Mouse (Mus musculus): ENCODE measurements at regions not wholly inside any gene's neighbourhood (a gene's known extent, or its start where the extent isn't known, plus 50 kb on each side); places are given as distances from the start of the nearest gene placed in this dataset.
"Not testable (repeated sequence)": the region's sequence is repeated elsewhere in the genome, so short reads cannot be mapped to it uniquely, and the experiment has no call there.

DNA sequence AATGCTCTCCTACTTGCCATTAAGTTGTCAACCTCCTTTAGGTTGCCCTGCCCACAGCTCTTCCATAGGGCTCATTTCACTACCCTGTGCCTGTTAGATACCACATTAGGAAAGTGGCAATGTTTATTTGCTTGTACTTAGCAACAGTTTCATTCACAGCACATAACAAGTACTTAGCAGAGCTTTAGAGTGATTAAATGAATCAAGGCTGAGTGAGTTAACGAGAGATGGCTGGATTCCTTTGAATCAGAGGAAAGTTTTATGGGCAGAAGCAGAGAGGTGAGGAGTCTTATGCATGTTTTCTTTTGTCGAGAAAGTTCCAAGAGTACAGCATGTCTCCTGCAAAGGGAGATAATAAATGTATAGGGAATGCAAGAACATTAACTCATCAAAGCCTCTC, 60.5 kb downstream of the Ptgs2 start:
- DNase-seq = no peak

DNA sequence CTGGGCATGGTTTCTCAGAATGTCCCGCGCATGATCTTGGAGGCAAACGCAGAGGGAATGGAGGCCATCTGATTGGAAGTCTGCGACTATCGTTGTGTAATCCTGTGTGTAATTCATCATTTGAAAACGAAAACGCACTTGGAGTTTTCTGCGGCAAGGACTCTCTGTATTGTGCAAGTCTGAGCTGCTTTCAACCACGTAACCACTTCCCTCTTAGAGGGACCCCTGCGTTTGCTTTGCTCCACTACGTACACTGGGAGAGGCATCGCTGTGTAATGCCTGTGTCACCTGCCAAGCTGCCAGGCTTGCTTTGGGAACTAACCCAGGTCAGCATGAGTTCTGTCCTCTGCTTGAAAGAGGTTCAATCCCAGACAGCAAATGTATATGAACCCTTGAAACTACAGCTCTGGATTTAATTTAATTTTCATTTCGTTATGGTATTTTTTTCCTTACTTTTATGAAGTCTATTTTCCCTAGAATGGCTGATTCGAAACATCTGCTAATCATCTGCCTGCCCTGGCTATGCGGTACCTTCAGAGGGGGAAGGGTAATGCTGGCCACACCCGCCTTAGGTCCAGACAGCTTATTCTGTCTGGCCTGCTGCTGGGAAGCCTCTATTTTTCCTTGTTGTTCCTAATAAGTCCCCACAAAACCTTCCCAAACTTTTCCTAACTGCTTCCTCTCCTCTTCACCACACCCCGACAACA, 65.2 kb downstream of the Ptgs2 start:
- peak; percentile 68 for DNase-seq

DNA sequence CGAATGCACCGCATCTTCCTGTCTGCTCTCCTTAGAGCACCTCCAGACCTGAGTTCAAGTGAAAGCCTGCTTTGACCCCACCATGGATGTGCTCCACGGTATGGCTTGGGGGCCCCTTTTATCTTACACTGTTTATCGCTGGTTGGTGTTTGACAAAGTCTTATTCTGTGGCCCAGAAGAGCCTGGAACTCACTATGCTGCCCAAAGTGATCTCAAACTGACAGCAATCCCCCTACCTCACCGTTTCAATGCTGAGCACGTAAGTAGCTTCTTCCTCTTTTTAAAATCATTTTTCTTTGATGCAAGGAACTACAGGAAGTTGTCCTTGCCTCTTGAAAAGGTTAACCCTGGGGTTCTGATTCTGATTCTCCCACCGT, 65.8 kb downstream of the Ptgs2 start:
- DNase-seq = no peak

DNA sequence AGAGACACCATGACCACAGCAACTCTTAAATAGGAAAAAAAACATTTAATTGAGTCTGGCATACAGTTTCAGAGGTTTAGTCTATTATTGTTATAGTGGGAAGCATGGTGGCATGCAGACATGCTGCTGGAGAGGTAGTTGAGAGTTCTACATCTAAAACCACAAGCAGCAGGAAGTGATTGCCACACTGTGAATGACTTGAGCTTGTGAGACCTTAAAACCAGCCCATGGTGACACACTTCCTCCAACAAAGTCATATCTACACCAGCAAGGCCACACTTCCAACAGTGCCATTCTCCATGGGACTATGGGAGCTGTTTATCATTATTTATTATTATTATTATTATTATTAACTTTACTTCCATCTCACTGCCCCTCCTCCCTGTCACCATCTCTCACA, 67.3 kb downstream of the Ptgs2 start:
- DNase-seq = peak; percentile 30

DNA sequence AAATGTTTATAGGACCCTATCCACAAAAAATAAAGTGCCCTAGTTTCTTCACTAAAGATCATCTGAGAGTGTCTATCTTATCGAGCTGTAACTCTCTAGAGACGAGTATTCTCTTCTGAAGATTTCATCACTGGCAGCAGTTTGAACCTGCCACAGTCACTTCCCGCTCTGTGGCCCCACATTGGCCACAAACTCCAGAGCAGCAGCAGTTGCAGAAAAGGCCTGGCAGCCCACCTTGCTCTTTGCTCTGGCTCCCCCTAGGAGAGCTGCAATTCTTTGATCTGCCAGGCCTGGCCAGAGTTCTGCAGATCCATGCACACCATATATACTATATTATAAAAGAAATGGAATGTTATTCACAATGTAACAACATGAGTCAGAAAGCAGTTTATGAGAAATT, 74.4 kb downstream of the Ptgs2 start:
- no peak for DNase-seq

DNA sequence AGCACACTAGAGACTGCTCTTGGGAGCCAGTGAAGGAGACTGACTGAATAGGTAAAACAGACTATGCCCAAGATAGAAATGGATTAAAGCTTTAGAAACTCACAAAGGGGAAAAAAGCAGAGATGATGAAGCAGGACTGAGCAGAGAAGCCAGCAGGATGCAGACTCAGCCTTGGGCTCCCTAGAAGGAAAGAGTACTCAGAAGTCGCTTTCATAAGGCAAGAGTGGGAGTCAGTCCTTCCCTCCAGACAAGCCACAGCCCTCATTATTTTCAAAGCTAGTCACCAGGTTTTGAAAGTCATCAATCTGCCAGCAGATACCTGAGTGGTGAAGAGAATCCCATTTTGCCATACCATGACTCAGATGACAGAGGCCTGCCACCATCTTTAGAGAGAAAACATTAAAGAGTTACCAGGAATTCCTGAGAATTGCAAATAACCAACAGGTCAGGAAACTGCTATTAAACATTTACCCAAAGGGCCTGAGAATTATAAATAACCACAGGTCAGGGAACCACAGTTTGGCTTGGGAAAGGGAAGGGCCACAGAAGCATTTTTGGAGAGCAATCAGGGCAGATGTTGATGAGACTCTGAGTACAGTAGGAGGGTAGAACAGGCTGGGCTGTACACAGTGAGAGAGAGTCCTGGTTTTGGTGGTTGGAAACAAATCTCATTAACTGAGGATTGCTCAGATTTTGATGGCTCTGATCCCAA, 77.4 kb downstream of the Ptgs2 start:
- peak; percentile 7 for DNase-seq

DNA sequence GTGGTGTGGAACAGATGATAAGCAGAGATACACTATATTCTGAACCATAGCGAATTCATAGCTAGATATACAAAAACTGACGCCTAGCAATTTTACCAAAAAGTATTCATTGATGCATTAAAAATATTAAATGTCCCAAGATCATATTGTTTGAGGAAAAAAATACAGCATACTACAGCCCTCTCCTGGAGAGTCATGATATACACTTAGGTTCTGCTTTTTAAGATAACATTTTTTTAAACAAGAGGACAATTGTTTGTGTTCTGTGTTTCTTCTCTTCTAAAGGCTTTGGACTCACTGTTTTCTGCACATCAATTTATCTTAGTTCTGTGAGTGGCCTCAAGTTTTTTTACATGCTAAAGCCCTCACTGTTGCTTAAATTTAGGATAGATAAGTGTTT, 102.2 kb downstream of the Ptgs2 start:
- no peak for DNase-seq

DNA sequence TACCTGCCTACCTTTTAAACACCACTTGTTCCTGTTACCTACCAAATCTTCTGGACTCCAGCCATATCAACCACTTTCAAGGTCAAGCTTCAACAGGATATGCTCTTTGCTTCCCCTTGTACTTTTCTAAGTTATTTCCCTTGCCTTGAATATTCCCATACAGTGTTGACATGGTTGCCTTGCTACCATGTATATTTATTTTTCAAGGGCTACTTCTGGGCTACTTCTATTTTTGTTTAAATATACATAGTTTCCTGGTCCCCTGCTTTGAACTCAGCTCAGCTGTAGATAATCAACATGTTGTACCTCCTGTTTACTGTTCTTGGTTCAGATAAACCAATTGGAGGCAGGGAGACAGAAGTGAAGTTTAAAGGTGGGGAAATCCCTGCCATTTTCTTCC, 106.8 kb upstream of the Pdc start:
- DNase-seq = peak; percentile 54

DNA sequence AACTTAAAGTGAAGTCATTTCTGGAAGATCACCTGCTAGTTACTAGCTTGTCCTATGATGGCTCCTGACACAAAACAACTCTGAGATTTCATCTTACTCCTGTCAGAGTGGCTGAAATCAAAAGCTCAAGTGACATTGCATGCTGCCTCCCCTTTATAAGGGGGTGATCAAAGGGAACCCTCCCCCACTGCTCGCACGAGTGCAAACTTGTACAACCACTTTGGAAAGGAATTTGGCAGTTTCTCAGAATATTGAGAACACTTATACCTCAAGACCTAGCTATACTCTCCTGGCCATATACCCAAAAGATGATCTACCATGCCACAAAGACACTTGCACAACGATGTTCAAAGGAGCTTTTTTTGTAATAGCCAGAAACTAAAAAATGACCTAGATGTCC, 102.5 kb upstream of the Pdc start:
- no peak for DNase-seq

DNA sequence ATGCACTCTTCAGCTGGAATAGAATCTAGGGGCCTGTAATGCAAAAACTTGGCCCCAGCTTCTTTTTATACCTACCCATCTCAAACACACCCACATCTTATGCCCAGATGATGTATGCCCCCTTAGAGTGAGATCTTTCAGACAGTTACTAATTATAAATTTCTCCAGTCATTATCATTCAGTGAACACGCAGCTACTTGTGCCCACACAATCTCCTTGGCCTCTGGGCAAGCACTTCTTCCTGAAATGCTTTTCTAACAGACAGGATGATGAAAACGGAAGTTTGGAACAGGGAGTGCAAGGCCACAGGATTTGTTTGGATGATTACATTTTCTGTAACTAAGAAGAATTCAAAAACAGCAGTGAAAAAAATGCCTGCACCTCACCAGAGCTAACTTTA, 100.4 kb upstream of the Pdc start:
- no peak for DNase-seq

DNA sequence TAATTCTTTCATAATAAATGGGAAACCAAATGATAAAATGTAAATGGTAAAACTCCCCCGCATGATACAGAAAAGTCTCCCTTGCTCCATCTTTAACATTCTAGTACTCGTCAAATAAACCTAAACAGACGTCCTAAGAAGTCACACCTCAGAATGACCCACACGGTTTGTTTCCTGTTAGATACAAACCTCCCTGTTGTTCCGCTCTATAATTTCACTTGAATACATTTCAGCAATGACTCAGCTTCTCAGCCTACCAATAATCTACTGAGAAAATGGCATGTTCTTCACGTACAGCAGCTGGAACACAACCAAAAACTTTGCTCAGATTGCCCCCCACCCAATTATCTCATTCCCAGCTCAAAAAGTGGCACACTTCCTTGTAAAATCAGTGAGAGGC, 93.7 kb upstream of the Pdc start:
- no peak for DNase-seq

DNA sequence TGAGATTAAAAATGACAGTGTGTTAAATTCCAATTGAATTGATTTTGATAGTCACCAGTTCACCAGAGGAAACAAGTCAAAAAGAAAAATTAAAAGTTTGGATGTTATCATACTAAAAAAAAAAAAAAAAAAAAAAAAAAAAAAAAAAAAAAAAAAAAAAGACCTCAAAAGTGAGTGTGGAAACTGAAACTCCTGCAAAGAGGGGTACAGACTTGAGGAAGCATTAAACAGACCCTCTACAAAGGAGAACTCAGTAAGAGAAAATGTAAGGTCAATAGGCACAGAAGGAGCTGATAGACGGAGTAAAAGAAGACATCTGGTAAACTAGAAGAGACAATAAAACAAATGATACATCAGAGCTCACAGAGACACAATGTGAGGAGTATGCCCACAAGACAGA, 79.7 kb upstream of the Pdc start:
- DNase-seq = not testable (repeated sequence)

DNA sequence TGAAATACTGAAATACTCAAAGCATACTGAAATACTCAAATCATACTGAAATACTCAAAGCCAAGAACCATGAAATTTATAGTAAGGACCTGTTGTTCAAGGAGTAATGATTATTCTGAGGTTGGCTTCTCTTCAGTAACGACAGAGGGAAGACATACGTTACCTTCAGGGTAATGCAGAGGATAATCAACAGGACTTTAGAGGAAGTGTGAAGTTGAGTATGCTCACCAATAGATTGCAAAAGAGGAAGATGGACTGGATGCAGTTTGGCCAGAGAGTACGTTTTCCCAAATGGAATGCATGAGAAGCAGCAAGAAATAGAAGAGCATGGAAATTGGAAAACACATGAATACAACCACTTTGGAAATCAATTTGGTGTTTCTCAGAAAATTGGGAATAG, 79.1 kb upstream of the Pdc start:
- DNase-seq = no peak

DNA sequence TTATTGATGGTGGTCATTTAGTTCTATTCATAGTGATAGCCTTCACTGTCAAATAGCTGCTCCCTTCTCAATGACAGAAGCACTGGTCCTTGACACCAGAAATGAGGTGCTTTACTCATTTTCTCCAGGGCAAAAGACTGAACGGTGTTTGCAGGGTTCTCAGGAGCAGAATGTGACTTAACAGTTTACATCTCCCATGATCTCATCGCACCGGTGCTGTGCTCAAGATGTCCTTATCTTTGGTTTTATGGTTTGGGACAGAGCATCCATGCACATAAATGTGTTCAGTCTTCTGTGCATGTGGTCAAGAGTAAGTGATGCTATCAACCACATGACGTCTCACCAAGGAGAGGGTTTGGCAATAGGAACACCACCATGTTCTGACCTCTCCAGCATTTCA, 78.1 kb upstream of the Pdc start:
- no peak for DNase-seq

DNA sequence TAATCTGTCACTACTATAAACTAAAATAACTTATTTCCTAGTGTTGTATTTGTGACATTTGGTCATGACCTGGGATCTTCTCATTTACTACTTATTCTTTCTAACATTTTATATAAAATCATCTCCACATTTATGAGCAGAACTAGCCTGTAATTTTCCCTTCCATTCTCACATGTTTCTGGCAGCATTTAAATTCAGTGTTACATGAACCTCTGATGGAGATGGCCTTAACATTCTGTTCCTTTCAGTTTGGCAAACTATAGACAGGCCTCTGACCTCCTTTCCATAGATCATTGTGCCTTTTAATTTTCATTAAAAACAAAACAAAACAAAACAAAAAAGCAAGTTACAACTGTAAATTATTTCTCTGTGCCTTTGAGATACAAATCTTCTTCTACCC, 77.1 kb upstream of the Pdc start:
- DNase-seq = no peak

DNA sequence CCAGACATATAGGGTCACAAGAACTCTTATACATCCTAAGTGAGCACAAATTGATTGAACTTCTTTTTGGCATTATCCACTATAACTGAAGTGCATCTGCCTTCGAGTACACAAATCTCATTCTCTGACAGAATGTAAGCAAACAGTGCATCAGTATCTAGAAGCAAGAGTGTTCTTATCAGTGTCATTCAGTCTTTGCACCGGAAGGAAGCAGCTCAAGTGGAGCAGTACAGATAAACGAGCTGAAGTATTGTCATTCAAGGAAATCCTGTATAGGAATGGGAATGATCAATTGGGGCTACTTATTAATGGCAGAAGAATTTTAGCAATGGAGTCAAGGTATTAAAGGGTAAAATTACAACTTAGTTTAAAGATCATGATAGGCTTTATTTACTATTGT, 74.3 kb upstream of the Pdc start:
- DNase-seq = peak; percentile 7

DNA sequence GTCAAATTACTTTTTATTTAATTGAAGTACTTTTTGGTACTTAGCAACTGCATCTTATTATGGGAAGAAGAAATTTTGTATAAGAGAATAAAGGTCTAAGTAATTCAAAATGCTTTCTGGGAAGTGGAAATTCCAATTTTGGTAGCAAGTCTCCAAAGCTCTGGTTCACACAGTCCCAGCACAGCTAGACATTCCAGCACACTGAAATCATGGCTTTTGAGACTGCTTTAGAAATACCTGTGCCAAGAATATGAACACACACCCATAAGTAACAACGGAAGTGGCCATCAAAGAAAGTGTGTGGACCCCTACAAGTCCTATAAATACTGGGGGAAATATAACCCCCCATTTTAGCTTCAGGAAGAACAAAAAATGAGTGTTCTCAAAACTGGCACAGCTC, 67.8 kb upstream of the Pdc start:
- no peak for DNase-seq

DNA sequence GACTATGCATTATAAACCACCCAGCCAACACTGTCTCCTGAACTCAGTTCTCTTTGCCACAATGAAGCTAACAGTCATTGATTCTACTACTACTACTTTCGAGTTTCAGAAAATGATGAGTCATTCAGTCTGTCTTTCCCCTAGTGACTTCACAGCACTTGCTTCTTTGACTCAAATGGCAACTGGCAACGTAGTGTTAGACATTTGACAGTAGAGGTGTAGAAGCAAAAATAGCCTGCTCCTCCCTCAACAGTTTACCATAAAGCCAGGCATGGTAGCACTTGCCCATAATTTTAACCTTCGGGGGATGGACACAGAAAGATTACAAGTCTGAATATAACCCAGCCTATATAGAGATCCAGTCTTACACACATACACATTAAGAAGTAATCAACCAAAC, 67.3 kb upstream of the Pdc start:
- no peak for DNase-seq

DNA sequence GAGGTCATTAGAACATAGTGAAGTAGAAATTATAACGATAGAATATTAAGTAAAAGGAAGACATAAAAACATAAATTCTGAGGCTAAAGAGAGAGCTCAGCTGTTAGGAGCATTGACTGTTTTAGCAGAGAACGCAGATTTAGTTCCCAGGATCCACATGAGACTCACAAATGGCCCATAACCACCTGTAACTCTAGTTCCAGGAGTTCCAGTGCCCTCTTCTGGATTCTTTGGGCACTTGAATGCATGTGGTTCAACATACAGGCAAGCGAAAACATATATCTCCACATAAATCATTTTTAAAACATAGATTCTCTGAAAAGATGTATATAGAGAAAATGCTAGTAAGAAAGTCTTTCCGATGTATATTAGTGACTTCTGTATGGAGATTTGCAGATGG, 61.6 kb upstream of the Pdc start:
- DNase-seq = peak; percentile 52

DNA sequence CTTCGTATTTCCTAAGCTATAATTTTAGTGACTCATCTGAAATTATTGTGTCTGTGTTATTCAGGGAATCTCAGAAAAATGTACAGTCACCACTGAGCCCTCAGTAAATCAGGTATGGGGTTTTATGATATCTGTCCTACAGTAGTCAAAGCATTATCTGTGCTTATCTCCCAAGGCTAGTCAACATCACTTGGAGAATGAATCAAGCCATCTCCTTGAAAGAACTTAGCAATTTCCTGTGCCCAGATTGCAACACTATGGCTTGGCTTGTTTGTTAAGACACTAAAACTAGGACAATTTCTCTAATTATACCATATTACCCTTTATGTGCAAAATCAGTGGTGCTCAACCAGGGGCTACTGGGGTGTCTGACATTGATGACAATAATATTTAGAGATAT, 58.9 kb upstream of the Pdc start:
- no peak for DNase-seq

DNA sequence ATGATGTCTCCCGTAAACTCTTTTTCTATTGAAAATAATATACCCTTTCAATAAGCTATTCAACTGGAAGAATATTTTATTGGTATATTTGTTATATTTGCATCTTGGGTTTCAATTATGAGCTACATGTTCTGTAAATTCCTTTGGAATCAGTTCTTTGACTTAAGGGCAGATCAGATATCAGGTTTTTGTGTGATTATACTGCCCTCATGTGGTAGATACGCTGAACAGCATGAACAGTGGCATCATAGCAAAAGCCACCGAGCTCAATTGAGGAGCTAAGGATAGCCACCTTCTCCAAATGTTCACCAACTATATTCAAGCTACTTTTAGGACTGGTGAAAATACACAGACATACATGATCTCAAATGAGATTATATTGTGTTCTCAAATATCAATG, 52.7 kb upstream of the Pdc start:
- DNase-seq = peak; percentile 35

DNA sequence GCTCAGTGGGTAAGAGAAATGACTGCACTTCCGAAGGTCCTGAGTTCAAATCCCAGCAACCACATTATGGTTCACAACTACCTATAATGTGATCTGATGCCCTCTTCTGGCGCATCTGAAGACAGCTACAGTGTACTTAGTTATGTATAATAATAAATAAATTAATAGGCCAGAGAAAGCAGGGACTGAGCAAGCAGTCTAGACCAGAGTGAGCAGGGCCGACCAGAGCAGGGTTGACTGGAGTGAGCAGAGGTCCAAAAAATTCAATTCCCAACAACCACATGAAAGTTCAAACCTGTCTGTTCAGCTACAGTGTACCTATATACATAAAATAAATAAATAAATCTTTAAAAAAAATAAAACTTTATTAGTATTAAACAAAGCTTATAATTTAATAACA, 52.2 kb upstream of the Pdc start:
- no peak for DNase-seq

Data from lung, postnatal 36 days (tissue).